Mouse (Mus musculus): ENCODE data around the gene Skint3. TPM values are rescaled to one million over a fixed set of nuclear protein-coding genes. Genes with fewer than 3 reads are reported as not detected.
"Not testable (repeated sequence)": the region's sequence is repeated elsewhere in the genome, so short reads cannot be mapped to it uniquely, and the experiment has no call there.

Skint3 gene
- total RNA-seq (2021): not detected
- long read RNA-seq, experiment 1: 0 reads
- long read RNA-seq, experiment 2: 0 reads

GRCm38 (mm10) chr4:112231945-112232344 is at the start of gene Skint3:
Gene Skint3, plus strand, starts transcription at chr4:112232245.
- no peak for DNase-seq

GRCm38 (mm10) chr4:112243416-112243815 is 11.4 kb downstream of the Skint3 start:
- DNase-seq: no peak

- DNase-seq: no peak
Measured at GRCm38 (mm10) chr4:112243951-112244350, 11.9 kb downstream of the Skint3 start.

- no peak for DNase-seq
Measured at GRCm38 (mm10) chr4:112256022-112256421, 24.0 kb downstream of the Skint3 start.

GRCm38 (mm10) chr4:112287178-112287974 is 55.3 kb downstream of the Skint3 start:
- DNase-seq: no peak

GRCm38 (mm10) chr4:112288396-112288795 is 56.4 kb downstream of the Skint3 start:
- DNase-seq: no peak

- DNase-seq: no peak
Measured at GRCm38 (mm10) chr4:112302305-112302704, 70.3 kb downstream of the Skint3 start.

- no peak for DNase-seq
Measured at GRCm38 (mm10) chr4:112302855-112303509, 70.9 kb downstream of the Skint3 start.

GRCm38 (mm10) chr4:112349111-112349510 is 117.1 kb downstream of the Skint3 start:
- not testable (repeated sequence) for DNase-seq

Other genes starting within 250 kb of the Skint3 start
- not detected for gene Skint1, start 226.0 kb upstream of the Skint3 start, total RNA-seq (2021)
- gene Skint4, start 160.2 kb upstream of the Skint3 start, total RNA-seq (2021): not detected
- gene Skint9, start 201.7 kb downstream of the Skint3 start, total RNA-seq (2021): not detected